Mouse (Mus musculus) pancreas, adult 10 weeks (tissue): Measurements from ENCODE around the gene Clrn3. TPM values are rescaled to one million over a fixed set of nuclear protein-coding genes. Genes with fewer than 3 reads are reported as not detected.

Experiments
- polyA plus RNA-seq: library from polyadenylated mRNA; stranded (reverse); fragments of 350-450 nt; fragmentation: Illumina TruSeq; extraction: RNeasy Lipid Tissue Mini Kit (QIAGEN cat#74804); gene quantifications from one replicate; pipeline ENCODE4 v1.2.3, GENCODE M21; 2015; ENCODE audit warnings: low read depth, low replicate concordance; ENCODE audit not compliant: insufficient read depth

Clrn3 gene
- not detected for polyA plus RNA-seq

DNA sequence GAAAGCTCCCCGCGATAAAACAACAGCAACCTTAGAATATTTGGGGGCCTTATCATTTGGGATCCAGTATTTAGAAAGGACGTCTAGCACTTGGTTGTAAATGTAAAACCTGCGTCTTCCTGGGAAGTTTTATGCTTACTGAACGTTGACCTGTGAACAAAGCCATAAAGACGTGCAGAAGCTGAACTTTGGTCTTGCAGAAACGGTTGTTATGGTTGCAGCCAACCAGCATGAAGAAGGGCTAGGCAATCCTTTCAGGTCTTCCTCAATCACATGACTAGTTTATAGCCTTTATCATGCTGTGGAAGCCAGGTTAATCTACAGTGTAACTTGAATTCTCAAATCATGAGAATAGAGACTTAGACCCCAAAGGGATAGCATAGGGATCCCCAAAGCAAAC, at the start of gene Clrn3:
TSS of gene Clrn3 (minus strand) at position 140 of the 400 bp plus-strand sequence.

DNA sequence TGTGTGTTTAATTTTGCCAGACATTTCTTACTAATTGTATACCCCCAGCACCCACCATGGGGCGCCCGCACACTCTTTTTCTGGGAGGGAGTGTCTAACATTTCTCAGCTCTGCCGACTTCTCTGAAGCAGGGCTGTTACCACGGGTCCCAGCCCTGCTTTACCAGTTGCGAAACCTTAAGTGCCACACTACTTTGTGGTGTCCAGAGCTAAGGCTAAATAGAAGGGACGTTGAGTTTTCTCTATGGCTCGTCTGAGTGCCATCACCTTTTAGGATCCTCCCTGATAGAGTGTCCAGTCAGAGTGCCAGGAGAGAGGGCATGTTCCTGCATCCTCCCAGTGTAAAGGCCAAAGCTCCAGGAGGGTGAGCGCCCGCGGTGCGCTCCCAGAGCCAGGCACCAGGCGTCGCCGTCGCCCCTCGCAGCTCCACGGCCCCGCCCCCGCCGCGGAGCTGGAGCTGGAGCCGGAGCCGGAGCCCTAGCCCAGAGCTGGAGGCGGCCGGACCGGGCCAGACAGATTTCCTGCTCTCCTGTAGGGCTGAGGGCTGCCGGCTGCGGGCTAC, 9.0 kb upstream of the Clrn3 start, which contains the start of gene Ptpre:
TSS of gene Ptpre (plus strand) at position 141 of the 561 bp plus-strand sequence.

Other genes starting within 250 kb of the Clrn3 start
- gene Foxi2, start 118.3 kb downstream of the Clrn3 start, polyA plus RNA-seq: not detected
- gene Ptpre, start 8.8 kb upstream of the Clrn3 start, polyA plus RNA-seq: 0.74 TPM
- gene Mki67, start 187.7 kb upstream of the Clrn3 start, polyA plus RNA-seq: 0.52 TPM